Mouse (Mus musculus): Measurements from ENCODE around the gene Vps52. TPM values are rescaled to one million over a fixed set of nuclear protein-coding genes. Genes with fewer than 3 reads are reported as not detected.
A peak's percentile ranks its signal among the peaks of the same experiment; 100 is the strongest.
"Not testable (repeated sequence)": the region's sequence is repeated elsewhere in the genome, so short reads cannot be mapped to it uniquely, and the experiment has no call there.

Gene Vps52
- polyA plus RNA-seq, 1 experiment from 2014 or later, result 69.6 TPM

DNA sequence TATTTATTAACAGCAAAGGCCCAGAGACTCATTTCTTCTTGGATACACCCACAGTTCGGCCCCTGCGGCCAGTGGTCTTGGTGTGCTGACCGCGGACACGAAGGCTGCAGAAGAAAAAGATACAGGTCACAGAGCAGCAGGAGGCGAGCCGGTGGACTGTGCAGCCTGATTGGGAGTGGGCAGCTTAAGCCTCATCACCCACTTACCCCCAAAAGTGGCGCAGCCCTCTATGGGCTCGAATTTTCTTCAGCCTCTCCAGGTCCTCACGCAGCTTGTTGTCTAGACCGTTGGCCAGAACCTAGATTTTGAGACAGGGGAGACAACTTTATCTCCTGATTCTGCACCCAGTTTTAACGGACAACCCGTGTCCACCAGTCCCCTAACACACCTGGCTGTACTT, 3.6 kb upstream of the Vps52 start:
- 74% methylated on average over 13 of the region's 13 CpGs for WGBS
- Histone ChIP-seq H3K4me2 (peak overlapping the region; percentile 93), H3K27ac (peak overlapping the region; percentile 94), H3K4me1 (replicated peaks) (peaks cover 71% of the 10 kb centered on the region), H3K4me3 (peak overlapping the region; percentile 57), H3K9ac (peak overlapping the region; percentile 83), H3K36me3 (peaks cover 59% of the 10 kb centered on the region)
- not testable (repeated sequence) for H3K9me3 ChIP-seq; H3K27me3 ChIP-seq; ATAC-seq (ENCODE audit: low FRiP score)

DNA sequence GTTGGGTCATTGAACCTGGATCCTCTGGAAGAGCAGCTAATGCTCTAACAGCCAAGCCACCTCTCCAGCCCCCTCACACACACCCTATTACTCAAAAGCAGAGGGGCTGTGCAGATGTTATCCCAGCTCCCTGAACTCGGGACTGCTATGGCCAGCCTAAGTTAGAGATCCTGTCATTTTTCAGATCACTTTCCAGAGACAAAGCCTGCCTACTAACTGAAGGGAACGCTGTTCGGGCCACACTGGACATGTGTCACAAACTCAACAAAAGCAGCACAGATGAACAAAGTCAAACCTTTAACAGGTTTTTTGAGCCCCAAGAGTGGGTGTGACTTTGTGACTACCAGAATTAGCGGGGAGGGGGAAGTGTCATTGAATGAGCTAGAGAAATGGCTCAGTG, 2.7 kb upstream of the Vps52 start:
- peaks cover 80% of the 10 kb centered on the region for H3K4me1 ChIP-seq (replicated peaks)
- no peaks in the 10 kb centered on the region for H3K9me3 ChIP-seq
- H3K4me3 ChIP-seq, result no peak overlapping the region
- peak overlapping the region; percentile 97; the same call in 1 of the 2 replicates for H3K9ac ChIP-seq
- H3K4me2 ChIP-seq, result no peak overlapping the region
- H3K36me3 ChIP-seq, result peaks cover 54% of the 10 kb centered on the region
- no peak for ATAC-seq (ENCODE audit: low FRiP score)
- WGBS, result 84% methylated on average over 4 of the region's 4 CpGs
- H3K27ac ChIP-seq, result 0 out of 2 replicates have a peak overlapping the region, but pooled peaks have one; percentile 23
- no peaks in the 10 kb centered on the region for H3K27me3 ChIP-seq

DNA sequence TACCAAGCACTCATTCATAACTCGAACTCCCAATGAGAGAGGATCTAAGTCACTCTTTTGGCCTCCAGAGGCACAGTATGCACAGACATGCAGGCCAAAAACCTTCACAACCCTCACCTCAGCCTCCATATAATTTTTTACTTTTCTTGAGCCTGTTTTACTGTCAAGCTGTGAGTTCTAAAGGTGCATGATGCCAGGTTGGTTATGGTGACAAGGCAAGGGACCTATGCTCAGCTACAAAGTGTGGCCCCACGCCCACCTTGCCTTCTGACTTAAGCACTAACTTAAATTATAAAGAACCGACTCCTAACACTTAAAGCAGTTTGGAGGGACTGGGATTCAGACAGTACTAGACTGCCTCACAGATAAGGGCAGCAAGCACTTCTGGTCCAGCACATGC, 2.3 kb upstream of the Vps52 start:
- WGBS, result 94% methylated on average over 3 of the region's 3 CpGs
- H3K27me3 ChIP-seq, result no peaks in the 10 kb centered on the region
- no peak overlapping the region for H3K27ac ChIP-seq
- H3K4me3 ChIP-seq, result no peak overlapping the region
- peak overlapping the region; percentile 97; the same call in 1 of the 2 replicates for H3K9ac ChIP-seq
- H3K4me2 ChIP-seq, result peak overlapping the region; percentile 90; the same call in 1 of the 2 replicates
- peaks cover 81% of the 10 kb centered on the region for H3K4me1 ChIP-seq (replicated peaks)
- no peaks in the 10 kb centered on the region for H3K9me3 ChIP-seq
- H3K36me3 ChIP-seq, result peaks cover 54% of the 10 kb centered on the region
- no peak for ATAC-seq (ENCODE audit: low FRiP score)

DNA sequence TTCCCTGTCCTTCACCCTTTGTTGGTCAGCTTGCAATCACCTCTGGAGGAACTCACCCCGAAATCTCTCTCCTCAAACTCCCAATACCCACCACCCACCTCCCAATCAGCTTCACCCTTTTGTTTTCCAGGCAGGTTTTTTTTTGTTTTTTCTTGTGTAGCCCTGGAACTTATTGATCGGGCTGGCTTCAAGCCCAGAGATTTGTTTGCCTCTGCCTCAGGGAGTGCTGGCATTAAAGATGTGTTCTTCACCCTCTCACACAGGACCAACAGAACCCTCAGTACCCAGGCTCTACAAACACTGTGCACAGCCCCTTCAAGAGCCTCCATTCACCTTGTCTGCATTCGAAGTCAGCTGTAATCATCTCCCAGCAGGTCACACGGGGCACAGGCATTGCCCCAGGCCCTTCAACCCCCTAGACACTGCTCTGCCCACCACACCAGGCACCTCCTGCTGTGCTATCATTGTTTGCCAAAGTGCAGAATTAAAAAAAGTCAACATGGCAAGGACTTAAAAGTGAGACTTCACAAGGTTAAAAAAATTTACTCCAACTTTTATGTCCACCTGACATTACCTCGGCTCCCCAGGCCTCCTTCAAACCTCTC, 1.5 kb upstream of the Vps52 start:
- H3K9me3 ChIP-seq, result no peaks in the 10 kb centered on the region
- H3K9ac ChIP-seq, result peak overlapping the region; percentile 97
- H3K4me1 ChIP-seq (replicated peaks), result peaks cover 75% of the 10 kb centered on the region
- no peaks in the 10 kb centered on the region for H3K27me3 ChIP-seq
- ATAC-seq (ENCODE audit: low FRiP score), result no peak
- H3K4me2 ChIP-seq, result peak overlapping the region; percentile 90
- peaks cover 54% of the 10 kb centered on the region for H3K36me3 ChIP-seq
- WGBS, result 44% methylated on average over 5 of the region's 5 CpGs
- H3K4me3 ChIP-seq, result peak overlapping the region; percentile 95
- H3K27ac ChIP-seq, result 0 out of 2 replicates have a peak overlapping the region, but pooled peaks have one; percentile 40

DNA sequence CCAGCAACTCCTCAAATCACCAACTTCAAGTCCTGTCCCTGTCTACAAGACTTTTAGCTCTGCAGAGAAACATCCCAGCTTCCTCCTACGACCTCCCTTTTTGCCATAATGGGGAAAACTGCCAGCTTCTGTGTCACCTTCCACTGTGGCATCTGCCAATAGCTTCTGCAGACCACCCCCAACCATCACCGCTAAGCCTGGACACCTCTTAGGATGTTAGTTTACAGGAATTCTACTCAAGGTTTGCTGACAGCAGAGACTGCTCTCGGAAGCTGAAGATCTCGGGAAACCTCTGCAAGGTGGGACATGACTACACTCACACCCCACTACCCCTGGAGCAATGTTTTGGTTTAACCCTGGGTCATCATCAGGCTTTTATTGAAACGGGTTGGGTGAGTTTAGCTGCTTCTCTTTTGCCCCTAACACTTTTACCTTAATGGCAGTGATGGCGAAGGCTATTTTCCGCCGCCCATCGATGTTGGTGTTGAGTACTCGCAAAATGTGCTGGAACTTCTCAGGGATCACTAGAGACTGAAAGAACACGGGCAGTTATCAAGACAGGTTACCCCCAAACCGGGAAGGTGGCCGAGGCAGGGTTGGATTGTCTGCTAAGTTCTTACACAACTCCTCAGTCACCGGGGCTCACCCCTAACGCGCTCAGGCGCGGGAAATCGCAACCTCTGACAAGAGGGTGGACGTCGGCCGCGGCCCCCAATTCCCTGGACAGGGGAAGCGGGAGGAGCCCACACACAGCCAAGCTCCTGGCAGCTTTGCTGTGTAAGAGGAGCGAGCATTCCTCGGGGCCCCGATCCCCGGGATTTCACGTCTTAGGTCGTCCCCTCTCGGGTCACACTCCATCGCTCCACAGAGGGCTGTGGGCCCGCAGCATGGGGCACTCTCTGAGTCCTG, 712 bp upstream of the Vps52 start:
- Histone ChIP-seq H3K4me2 (peak overlapping the region; percentile 90), H3K9me3 (no peaks in the 10 kb centered on the region), H3K4me1 (replicated peaks) (peaks cover 66% of the 10 kb centered on the region), H3K9ac (peak overlapping the region; percentile 97), H3K4me3 (peak overlapping the region; percentile 95), H3K27me3 (no peaks in the 10 kb centered on the region), H3K36me3 (peaks cover 54% of the 10 kb centered on the region), H3K27ac (peak overlapping the region; percentile 93)
- 2% methylated on average over 33 of the region's 33 CpGs for WGBS
- ATAC-seq (ENCODE audit: low FRiP score), result peak; percentile 44

DNA sequence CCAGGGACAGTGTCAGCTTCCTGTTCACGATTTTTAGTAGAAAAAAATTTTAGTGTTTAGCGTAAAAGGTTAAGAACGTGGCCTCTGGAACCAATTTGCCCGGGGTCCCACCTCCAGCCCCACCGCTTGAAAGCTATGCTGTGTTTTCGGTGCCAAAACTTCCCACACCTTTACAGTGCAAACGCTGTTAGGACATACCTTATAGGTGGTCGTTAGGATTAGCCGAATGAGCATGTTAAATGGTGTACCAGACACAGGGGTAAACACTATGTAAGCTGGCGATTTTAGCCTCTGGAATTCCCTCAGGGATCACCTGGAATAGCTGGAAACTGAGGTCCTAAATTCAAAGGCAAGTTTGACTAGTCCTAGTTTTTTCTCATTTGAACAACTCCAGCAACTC, 724 bp downstream of the Vps52 start:
- 8% methylated on average over 10 of the region's 10 CpGs for WGBS
- peak overlapping the region; percentile 85 for H3K4me2 ChIP-seq
- peaks cover 53% of the 10 kb centered on the region for H3K4me1 ChIP-seq (replicated peaks)
- H3K4me3 ChIP-seq, result peak overlapping the region; percentile 95
- ATAC-seq (ENCODE audit: low FRiP score), result no peak
- peaks cover 63% of the 10 kb centered on the region for H3K36me3 ChIP-seq
- H3K27ac ChIP-seq, result peak overlapping the region; percentile 93
- H3K9ac ChIP-seq, result peak overlapping the region; percentile 79
- no peaks in the 10 kb centered on the region for H3K9me3 ChIP-seq
- no peaks in the 10 kb centered on the region for H3K27me3 ChIP-seq

DNA sequence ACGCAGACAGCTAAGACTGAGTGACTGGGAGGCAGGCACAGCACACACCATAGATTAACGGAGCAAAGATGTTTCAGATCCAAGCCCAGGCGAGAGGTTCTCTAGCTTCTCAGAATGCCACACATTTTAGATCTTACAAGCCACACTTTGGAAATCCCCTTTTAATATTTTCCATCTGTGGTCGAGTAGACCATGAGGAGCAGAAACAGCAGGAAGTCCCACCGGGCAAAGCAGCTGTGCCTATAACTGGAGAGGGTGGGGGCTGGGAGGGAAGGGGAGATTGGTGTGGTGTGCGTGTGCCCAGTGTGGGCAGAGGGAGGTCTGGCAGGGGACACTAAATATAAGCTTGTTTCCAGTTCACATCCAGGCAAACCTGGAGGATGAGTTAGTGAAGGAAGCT, 1.9 kb downstream of the Vps52 start:
- H3K4me1 ChIP-seq (replicated peaks), result peaks cover 41% of the 10 kb centered on the region
- H3K4me3 ChIP-seq, result no peak overlapping the region
- no peak overlapping the region for H3K4me2 ChIP-seq
- H3K9me3 ChIP-seq, result no peaks in the 10 kb centered on the region
- H3K36me3 ChIP-seq, result peaks cover 66% of the 10 kb centered on the region
- no peaks in the 10 kb centered on the region for H3K27me3 ChIP-seq
- 90% methylated on average over 6 of the region's 6 CpGs for WGBS
- no peak overlapping the region for H3K27ac ChIP-seq
- ATAC-seq (ENCODE audit: low FRiP score), result no peak
- peak overlapping the region; percentile 35; the same call in 1 of the 2 replicates for H3K9ac ChIP-seq

DNA sequence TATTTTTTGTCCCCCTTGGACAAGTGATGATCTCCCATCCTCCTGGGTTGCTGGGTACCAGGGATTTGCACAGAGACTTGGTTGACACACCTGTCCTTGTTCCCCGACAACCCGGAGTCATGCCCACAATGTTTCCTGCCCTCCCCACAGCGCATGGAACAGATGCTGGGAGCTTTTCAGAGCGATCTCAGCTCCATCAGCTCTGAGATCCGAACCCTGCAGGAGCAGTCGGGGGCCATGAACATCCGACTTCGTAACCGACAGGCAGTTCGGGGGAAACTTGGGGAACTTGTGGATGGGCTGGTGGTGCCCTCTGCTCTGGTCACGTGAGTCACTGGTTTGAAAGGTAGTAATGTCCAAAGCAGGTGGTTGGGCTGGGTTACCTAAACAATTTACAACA, 2.8 kb downstream of the Vps52 start:
- Histone ChIP-seq H3K27ac (no peak overlapping the region), H3K4me3 (no peak overlapping the region), H3K27me3 (no peaks in the 10 kb centered on the region), H3K4me1 (replicated peaks) (peaks cover 32% of the 10 kb centered on the region), H3K4me2 (no peak overlapping the region), H3K9me3 (no peaks in the 10 kb centered on the region), H3K36me3 (peaks cover 66% of the 10 kb centered on the region), H3K9ac (no peak overlapping the region)
- WGBS, result 94% methylated on average over 11 of the region's 11 CpGs
- ATAC-seq (ENCODE audit: low FRiP score), result no peak

DNA sequence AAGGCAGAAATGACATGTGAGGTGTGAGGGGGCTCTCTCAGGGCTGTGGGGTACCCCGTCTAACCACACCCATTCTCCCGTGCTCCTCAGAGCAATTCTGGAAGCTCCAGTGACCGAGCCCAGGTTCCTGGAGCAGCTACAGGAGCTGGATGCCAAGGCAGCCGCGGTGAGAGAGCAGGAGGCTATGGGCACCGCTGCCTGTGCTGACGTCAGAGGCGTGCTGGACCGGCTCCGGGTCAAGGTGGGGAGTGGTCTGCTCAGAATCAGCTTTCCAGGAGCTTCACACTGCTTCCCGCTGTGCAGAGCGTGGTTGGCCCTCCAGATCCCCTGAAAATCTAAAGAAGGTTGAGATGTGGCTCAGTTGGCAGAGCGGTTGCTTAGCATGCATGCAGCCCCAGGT, 3.5 kb downstream of the Vps52 start:
- H3K27me3 ChIP-seq, result no peaks in the 10 kb centered on the region
- no peaks in the 10 kb centered on the region for H3K9me3 ChIP-seq
- ATAC-seq (ENCODE audit: low FRiP score), result no peak
- H3K4me1 ChIP-seq (replicated peaks), result peaks cover 25% of the 10 kb centered on the region
- no peak overlapping the region for H3K9ac ChIP-seq
- peaks cover 67% of the 10 kb centered on the region for H3K36me3 ChIP-seq
- no peak overlapping the region for H3K27ac ChIP-seq
- H3K4me3 ChIP-seq, result no peak overlapping the region
- 96% methylated on average over 13 of the region's 13 CpGs for WGBS
- H3K4me2 ChIP-seq, result no peak overlapping the region

DNA sequence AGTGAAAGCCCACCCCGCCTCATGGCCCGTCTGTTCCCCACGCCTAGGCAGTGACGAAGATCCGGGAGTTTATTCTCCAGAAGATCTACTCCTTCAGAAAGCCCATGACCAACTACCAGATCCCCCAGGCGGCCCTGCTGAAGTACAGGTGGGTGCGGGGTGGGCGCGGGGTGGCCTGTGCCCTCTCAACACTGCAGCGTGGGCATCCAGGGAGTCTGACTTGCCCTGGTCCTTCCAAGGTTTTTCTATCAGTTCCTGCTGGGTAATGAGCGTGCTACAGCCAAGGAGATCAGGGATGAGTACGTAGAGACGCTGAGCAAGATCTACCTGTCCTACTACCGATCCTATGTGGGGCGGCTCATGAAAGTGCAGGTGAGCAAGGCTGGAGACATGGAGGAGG, 4.3 kb downstream of the Vps52 start:
- ATAC-seq (ENCODE audit: low FRiP score), result no peak
- Histone ChIP-seq H3K36me3 (peaks cover 70% of the 10 kb centered on the region), H3K9ac (no peak overlapping the region), H3K9me3 (no peaks in the 10 kb centered on the region), H3K4me1 (replicated peaks) (peaks cover 17% of the 10 kb centered on the region), H3K27me3 (no peaks in the 10 kb centered on the region), H3K27ac (no peak overlapping the region), H3K4me2 (no peak overlapping the region), H3K4me3 (no peak overlapping the region)
- WGBS, result 93% methylated on average over 15 of the region's 15 CpGs

DNA sequence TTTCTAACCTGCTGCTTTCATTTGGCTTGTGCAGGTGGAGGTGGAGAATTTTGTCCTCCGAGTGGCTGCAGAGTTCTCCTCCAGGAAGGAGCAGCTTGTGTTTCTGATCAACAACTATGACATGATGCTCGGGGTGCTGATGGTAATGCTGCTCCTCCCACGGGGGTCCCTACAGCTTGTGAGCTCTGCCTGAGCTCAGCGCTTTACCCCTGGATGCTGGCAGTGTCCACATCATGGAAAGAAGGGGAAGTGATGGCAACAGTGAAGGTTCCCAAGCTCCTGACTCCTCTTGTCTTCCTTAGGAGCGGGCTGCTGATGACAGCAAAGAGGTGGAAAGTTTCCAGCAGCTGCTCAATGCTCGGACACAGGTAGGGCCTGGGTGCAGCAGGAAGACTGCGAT, 7.3 kb downstream of the Vps52 start:
- WGBS, result 97% methylated on average over 7 of the region's 7 CpGs
- no peak overlapping the region for H3K27ac ChIP-seq

DNA sequence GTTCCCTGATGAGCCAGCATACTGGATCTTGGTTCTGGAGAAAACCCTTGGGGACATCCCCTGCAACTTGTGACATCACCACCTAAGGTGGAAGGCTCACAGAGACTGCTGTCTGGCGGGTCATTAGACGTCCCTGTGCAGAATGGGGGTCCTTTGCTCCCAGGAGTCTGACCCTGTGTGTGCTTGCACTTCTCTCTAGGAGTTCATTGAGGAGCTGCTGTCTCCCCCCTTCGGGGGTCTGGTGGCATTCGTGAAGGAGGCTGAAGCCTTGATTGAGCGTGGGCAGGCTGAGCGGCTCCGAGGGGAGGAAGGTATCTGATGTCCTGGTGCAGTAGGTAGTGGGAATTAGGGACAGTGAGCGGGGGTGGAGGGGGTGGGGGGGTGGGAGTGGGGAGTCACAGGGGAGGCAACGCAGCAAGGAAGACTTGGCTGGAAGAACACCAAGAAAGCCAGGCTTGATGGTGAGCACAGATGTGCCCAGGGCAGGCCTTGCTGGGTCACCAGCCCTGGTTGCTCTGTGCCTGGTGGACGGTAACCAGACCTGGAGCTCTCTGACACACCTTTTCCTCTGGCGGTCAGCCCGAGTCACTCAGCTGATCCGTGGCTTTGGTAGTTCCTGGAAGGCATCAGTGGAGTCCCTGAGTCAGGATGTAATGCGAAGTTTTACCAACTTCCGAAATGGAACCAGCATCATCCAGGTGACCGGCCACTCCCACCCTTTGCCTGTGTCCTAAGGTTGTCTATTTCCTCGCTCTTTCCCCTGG, 9.7 kb downstream of the Vps52 start:
- H3K4me2 ChIP-seq, result no peak overlapping the region
- no peaks in the 10 kb centered on the region for H3K9me3 ChIP-seq
- no peak overlapping the region for H3K9ac ChIP-seq
- H3K36me3 ChIP-seq, result peaks cover 62% of the 10 kb centered on the region
- no peak overlapping the region for H3K27ac ChIP-seq
- ATAC-seq (ENCODE audit: low FRiP score), result no peak
- H3K4me1 ChIP-seq (replicated peaks), result peaks cover 4% of the 10 kb centered on the region; the same call in 1 of the 2 replicates
- whole genome bisulfite sequencing, result 92% methylated on average over 17 of the region's 17 CpGs
- no peak overlapping the region for H3K4me3 ChIP-seq
- H3K27me3 ChIP-seq, result no peaks in the 10 kb centered on the region

More for the DNA sequence above, 7.3 kb downstream of the Vps52 start:
- Histone ChIP-seq H3K9me3 (no peaks in the 10 kb centered on the region), H3K4me2 (no peak overlapping the region), H3K27me3 (no peaks in the 10 kb centered on the region), H3K9ac (no peak overlapping the region), H3K4me1 (replicated peaks) (peaks cover 2% of the 10 kb centered on the region), H3K4me3 (no peak overlapping the region), H3K36me3 (peaks cover 86% of the 10 kb centered on the region)
- ATAC-seq (ENCODE audit: low FRiP score), result no peak

Measured in hindbrain, embryonic 13.5 days (tissue).